Mouse (Mus musculus): ENCODE results near the gene Vkorc1.

DNA sequence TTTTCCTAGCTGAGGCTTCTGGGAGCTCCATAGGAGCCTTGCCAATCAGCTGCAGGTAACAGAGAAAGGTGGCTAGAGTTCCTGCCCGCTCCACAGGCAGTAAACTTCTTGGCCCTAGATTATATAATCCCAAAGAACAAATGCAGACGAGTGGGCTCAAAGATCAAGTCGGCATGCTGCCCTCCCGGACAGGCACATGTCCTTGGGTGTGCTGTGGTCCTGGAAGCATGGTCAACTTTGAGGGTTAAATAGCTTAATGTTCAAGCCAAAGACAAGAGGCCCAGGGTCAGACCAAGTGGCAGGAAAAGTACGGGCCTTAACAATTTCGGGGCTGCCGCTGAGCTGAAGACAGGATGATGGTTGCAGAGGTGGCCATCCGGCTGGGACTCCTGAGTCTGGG is 30.6 kb upstream of the Vkorc1 start:
- TF ChIP-seq CTCF (conservative IDR thresholded peaks at IDR 0.05 in 1 of 2, IDR thresholded peaks at IDR 0.05 in 1 of 2; ENCODE audit: low read depth in 2 of 2, low read length in 2 of 2) (no peak), POLR2A (IDR thresholded peaks at IDR 0.05; ENCODE audit: low read depth, low read length) (no peak), ZNF384 (IDR thresholded peaks at IDR 0.05; ENCODE audit: low read depth, low read length) (no peak), USF1 (IDR thresholded peaks at IDR 0.05; ENCODE audit: low read depth, low read length) (no peak), MAZ (IDR thresholded peaks at IDR 0.05; ENCODE audit: low read depth, low read length) (no peak), E2F4 (IDR thresholded peaks at IDR 0.05; ENCODE audit: insufficient replicate concordance, low read depth, low read length) (no peak)

Data from CH12.LX (cell line).